Mouse (Mus musculus): ENCODE results near the gene Nfia.

DNA sequence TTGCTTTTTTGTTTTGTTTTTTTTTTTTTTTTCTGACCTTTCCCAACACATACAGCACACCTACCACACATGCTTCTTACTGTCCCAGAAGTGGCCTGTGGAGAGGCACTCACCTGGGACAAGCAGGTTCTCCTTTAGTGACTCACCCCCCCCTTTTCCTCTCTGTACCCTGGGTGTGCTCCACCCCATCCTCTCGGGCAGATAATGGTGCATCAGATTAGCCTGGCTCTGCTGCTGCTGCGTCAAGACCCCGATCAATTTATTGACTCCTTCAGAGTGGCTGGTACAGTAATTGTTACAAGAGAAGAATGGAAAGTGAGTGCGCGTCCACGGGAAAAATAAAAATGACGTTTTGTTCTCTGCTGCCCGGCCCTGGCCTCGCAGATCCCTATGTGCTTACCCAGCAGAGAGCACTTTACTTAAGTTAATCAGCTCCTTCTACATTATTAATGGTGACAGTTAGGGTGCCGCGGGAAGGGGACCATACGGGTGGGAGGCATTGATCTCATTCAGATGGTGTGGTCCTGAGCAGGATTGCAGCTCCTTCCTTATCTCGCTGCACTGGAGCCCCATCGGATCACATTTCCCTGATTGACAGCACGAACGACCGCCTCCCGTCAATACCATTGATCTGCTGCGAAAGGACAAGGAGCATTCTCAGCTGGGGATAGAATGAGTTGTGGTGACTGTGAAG lies 321.7 kb downstream of the Nfia start:
- no peak for TF ChIP-seq CTCF (IDR thresholded peaks at IDR 0.05; ENCODE audit: control insufficient read depth, insufficient read depth, insufficient replicate concordance, low read depth, low read length)
- TF ChIP-seq POLR2A (IDR thresholded peaks at IDR 0.05; ENCODE audit: control insufficient read depth, low read depth, low read length): no peak
